Mouse (Mus musculus) inflammation-experienced regulatory T-cells, adult 6 months (primary cell): ENCODE results near the gene Fam180a. TPM values are rescaled to one million over a fixed set of nuclear protein-coding genes. Genes with fewer than 3 reads are reported as not detected.

Experiments used
- ATAC-seq: one replicate; pipeline ENCODE4 v1.8.0; 2017
- polyA plus RNA-seq, 3 experiments: library from polyadenylated mRNA; unstranded; fragments of 100-300 nt; shearing (Covaris generic); gene quantifications; one replicate each; pipeline ENCODE4 v1.2.1; 2017

The Fam180a gene
- polyA plus RNA-seq, 3 experiments from 2014 or later, result not detected

DNA sequence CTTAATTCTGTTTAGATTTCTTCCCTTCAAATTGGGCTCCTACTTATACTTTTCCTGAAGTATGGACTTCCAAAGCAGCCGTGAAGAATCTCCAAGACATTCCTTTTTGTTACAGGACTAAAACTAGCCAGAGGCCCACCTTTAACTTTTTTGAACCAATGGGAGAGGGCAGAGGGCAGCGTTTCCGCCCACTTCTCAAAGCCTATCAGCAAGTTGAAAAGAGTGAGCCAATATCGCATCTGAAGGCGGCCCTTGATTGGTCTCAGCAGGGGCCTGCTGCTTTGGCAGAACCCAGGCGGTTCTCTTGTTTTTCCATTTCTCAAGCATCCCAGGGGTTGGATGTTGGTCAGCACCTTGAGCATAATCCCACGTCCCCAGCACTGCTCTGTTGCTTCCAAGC is 17.9 kb downstream of the Fam180a start, which contains the start of gene Slc13a4:
TSS of gene Slc13a4 (minus strand) at position 95 of the 400 bp plus-strand sequence.
- ATAC-seq, result no peak

DNA sequence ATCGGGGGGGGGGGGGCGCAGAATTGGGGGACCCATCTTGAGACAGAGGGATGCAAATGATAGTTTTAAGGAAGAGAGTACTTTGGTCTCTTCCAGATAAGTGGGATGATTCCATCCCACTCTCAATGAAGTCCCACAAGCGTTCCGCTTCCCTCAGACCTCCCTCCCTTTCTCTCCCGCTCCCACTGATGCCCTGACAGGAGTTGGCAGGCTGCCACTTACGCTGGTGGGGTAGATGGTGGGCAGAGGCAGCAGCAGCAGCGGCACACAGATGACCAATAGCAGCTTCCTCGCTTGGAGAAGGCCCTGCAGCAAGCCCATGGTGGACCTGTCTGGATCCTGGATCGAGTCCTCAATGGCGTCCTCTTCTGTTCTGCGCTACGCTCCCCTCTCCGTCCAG is 18.8 kb downstream of the Fam180a start:
- no peak for ATAC-seq

DNA sequence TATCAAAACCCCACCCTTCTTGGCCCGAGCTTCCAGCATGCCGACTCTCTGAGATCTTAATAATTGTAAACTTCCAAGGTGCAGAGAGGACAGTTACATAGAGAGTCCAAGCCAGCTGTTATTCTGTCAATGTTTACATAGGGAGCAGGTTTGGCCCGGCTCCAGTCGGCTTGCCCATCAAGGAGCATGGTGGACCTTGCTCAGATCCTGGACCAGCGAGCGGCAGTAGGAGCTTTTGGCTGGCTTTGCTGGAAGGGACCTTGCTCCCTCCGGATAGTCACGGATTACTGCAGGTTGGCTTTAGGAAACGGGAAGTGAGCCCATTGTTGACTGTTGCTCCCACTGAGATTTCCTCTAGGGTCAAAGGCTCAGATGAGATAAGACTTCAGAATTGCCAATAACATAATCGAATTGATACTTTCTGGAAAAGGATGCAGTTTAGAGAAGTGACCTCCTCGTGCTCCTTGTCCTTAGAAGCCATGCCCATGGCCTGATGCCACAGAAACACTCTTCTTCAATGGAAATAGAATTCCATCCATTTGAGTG is 22.5 kb downstream of the Fam180a start:
- no peak for ATAC-seq

DNA sequence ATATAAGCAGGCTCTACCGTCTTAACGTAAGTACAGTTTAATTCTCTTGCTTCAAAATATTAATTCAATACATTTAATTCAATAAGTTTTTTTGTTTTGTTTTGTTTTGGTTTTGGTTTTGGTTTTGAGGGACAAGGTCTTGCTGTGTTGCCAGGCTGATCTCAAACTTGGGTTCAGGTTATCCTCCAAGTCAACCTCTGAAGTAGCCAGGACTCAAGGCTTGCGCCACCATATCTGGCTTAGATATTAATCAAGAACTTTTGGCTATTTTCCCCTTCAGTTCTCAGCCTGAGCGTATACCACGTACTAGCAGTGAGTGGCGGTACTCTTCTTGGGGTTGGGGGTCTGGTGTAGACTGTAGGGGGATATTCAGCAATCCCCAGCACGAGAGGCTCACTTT is 23.4 kb downstream of the Fam180a start:
- ATAC-seq, result no peak

DNA sequence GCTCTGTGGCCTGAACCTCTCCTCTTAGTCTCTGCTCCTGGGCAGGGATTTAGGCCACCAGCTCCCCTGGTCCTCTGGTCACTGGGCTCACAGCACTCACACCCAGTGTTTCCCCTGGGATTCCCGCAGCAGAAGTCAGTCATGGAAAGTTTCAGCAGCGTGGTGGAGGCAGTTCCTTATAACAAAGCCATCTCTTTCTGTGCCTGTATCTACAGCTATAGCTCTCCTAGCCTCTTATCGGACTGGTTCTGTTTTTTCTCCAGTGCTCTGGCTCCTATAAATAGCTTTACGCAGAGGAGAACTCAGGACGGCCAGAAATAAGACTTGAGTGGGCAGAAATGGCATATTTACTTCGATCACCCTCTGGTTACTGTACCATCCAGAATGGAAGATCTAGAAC is 27.6 kb downstream of the Fam180a start:
- no peak for ATAC-seq

DNA sequence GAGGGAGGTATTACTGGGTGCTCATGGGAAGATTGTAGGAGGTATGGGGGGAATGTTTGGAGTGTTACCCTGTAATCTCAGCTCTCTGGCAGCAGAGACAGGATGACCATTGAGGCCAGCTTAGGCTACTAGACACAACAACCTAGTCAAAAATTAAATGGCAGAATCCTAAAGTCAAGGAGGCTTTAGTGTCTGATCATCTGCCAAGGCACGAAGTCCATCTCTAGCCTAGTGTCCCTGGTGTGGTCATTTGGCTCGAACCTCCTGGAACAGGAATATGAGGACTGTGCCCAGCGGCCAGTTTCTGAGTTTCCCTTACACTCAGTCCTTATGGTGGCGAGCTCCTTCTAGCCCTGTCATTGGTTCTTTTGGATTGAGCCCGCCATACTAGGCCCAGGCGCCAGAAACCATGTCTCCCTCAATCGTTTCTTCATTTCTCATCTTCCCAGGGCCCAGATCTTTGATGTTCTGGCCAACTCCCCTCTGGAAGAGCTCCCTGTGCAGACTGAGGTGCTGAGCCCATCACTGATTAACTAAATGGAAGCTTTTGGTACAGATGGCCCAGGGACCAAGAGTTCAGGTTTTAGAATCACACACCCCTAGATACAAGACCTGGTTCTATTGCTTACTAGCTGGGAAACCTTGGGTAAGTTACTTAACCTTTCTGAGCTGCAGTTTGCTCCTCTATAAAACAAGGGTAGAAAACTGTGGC is 28.3 kb downstream of the Fam180a start:
- no peak for ATAC-seq

DNA sequence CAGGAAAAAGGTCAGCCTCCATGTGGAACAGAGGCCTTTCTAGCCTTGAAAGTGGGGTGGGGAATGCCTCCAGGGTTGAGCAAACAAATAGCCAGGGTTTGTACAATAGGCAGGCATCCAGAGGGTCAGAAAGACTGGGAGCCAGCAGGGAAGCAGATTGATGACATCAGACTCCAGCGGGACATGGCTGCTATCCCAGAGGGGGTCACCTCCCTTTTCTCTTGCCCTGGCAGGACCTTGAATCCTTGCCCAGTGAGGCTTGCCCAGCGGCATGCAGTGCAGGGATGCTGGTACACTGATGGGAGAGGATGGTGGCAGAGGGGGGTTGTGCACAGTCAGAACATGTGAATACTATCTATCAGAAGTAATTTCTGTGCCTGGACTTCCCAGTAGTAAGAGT is 28.9 kb downstream of the Fam180a start:
- no peak for ATAC-seq

DNA sequence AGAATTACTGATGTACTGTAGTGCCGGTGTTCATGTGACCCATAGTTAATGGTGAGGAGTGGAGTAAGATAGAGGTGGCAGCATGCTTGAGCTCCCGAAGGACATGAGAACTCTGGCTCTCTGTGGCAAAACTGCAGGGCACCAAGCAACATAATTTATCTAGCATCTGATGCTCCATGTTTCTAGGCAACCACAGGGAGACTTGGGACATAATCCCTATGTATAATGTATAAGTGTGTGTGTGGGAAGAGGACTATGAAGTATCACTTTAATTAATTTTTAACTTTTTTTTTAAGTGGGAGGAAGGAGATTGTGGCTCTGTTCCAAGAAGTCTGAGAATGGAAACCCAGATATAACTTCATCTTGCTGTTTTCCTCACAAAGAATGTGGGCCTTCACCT is 31.0 kb downstream of the Fam180a start:
- no peak for ATAC-seq

DNA sequence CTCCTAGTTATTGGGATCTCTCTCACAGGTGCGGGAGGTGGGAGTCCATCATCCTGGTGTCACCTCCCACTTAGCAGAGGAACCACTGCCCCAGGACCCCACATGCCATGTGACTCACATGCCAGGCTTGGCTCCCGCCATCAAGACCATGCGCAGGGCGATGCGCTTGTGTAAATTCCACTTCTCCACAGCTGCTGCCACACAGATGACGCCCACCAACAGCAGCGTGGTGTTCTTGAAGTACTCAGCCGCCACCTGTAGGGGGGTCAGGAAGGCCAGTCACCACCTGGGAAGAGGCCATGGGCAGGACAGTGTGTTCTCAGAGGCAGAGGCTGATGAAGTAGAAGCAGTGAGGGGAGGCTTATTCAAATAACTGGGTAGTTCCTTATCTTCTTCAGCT is 36.3 kb downstream of the Fam180a start:
- no peak for ATAC-seq

DNA sequence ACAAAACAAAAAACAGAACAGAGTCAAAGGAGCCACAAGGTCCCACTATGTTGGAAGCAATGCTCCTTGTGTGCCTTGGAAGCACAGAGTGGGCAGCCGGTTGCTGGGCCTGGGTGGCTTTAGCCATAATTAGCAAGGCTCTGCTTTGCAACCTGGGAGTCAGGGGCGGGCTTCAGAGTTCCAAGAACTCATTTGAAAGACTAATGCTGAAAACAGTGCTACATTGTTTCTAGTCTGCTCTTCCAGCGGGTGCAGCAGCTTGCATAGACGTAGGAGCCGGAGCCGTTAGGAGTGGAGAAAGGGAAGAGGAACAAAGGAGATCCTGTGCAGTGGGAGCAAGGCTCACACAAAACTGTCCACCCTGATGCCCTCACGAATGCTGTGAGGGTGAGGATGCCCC is 37.0 kb downstream of the Fam180a start:
- ATAC-seq, result no peak

DNA sequence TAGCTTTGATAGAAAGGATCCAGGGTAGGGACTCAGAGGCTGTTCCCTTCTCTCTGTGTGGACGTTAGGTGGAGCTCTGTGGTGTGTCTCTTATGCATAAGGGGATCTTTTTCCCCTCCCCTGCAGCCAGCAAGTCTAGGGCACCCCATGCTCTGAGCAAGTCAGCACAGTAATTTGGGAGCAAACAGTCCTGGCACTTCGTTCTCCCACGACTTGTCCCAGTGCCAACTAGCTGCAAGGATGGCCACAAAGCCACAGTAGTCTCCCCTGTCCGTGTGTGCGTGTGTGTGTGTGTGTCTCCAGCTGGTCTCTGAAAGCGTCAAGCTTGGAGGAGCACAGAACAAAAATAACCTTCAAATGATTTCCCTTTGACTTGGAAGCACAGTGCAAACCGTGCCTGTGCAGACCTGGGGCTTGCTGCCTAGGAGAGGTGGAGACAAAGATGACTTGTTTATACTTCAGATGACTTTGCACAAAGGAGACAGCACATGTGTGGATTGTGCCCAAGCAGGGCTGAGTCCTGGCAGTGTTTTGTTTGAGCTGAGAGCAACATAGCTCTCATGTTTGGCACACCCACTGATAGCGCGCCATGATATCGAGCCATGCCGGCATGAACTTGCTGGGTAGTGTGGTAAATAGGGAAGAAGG is 37.7 kb downstream of the Fam180a start:
- ATAC-seq, result no peak

DNA sequence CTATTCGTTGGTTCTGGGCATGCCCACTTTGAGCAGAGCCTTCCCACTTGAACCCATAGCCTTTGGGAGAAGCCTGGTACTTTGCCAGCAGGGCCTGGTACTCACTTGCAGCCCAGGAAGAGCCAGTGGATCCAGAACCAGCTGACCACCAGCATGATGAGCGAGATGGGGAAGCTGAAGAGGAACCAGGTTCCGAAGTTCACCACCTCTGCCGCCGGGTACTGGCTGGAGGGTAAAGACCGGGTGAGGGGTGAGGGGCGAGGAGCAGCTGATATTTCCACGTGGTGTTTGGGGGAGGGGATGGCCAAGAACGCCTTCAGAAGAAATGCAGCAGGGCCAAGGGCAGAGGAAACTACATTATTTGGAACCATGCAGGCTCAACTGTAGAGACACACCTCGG is 46.6 kb downstream of the Fam180a start:
- no peak for ATAC-seq

DNA sequence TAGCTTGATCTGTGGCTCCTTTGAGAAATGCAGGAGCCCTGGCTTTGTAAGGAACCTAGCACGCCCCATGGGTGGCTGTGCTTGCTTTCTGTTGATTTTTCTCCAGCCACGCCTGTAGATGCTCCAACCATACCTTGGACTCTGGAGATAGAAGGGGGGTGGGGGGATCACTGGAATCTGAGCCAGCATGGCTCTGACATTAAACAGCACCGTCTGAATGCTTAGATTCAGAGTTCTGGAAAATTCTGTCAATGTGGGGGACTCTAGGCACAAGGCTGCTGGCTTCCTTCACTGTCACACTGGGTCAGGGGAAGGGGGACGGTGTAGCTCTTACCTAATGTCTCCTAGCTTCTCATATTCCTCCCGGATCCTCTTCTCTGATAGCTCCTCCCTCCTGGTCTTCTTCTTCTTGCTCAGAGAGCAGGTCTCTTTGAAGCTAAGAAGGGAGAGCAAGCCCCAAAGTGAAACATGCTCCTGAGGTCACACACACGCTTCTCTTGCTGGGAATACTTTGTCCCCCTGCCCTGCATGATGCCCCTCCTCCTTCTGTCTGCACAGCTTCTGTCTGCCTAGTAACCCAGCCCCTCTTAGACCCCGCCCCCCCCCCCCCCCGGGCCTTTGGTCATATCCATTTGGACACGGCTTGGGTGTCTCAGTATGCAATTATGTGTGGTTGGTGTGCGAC is 47.9 kb downstream of the Fam180a start:
- ATAC-seq, result no peak

DNA sequence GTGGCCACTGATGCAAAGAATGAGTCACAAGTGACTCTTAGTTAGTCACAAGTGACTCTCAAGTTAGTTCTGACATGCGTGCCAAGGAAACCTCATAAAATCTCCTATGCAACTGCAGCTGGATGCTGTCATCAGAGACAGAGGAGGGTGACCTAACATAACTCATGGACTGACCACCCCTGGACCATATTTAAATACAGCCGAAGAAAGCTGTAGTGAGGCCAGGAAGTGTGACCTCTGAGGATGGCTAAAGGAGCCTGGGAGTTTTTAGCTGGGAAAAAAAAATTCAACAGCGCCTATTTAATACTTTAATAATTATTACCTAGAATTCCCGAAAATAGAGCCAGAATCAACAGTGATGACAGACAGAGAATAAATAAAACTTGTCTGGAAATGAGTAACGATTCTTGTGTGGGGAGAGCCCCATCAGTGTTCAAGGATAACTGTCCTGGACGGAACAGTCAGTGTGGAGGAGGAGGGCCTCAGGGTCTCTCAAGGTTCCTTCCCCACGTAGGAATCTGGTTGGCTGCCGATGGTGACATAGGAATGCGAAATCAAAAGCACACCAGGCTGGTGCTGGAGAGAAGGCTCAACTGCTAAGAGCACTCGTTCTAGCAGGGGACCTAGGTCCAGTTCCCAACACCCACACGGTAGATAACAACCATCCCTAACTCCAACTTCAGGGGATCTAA is 52.4 kb downstream of the Fam180a start:
- no peak for ATAC-seq

DNA sequence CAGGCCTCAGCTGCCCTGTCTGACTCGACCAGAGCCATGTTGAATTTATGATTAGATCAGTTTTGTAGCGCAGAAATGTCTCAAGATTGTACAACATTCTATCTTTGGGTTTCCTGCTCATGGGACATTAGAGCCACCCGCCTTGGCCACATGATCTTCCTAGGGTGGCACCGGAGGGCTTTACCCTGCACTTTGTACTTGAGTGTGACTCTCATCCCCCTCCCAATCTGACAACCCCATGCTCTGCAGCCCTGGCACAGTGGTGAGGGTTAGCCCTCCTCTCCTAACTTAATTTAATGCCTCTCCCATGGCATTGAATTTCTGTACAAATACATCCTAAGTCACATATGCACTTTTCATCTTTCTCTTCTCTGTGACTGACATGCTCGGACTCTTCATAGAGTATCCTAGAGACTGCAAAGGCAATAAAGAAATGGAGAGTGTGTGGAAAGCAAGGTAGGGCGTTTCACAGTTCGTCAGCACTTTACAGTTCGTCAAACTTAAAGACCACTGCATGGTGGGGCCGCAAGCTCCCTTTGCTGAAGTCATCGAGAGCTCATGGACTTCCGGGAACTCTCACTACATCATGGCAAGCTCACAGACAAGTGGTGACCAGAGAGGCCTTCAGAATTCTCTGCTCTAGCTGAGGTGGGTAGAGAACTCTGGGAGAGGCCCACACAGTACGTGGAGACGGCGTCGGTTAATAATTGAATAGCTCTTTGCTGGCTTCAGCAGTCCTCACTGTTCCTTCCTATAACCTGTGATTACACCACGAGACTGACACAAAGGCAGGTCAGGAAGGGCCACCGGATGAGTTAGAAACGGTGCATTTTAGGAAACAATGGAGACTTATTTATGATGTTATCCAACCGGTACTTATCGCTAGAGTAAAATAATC is 53.8 kb downstream of the Fam180a start:
- ATAC-seq, result no peak

DNA sequence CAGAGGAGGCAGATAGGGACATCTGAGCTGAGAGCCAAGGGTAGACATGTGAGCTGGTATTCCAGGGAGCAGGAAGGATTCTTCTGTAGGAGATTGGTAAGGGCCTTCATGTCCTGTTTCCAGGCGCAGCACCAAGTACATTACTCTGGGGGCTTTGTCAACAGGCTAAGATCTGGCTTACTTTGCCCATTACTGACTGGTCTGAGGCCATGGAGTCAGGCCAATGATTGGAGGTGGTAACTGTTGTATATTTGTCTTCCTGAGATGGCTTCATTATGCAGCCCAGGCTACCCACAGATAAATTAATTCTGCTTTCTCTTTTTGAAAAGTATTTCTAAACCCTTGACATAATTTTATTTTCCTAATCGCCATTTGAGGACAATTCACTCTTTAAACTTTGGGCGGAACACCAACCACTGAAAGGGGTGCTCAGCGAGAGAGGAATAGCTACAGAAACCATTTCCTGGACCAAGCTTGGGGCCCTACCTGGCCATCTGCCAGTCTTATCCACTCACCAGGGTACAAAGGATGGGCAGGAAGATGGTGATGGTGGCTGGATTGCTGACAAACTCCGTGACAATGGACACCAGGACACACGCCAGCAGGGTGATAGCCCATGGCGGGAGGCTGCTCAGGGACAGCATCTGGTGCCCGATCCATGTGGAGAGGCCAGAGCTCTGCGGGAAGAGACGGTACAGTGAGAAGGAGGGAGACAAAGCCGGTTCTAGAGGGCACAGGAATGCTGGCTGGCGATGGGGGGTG is 54.7 kb downstream of the Fam180a start:
- no peak for ATAC-seq

DNA sequence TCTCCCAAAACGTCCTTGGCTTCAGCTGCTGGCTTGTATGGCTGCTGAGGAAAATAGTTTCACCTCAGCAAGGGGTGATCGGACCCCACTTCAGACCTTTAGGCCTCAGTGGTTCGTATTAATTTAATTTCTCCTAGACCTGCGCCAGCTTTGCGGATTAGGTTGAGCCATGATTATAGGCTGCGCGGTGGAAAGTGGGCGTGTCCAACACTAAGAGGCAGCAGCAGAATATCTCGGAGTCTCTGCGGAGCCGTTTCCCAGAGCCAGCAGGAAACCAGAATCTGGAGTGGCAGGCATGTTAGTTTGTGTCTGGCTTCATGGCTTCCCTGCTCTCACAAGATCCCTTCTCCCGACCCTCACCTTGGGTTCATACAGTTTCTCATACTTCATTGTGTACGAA is 56.3 kb downstream of the Fam180a start:
- ATAC-seq, result no peak

DNA sequence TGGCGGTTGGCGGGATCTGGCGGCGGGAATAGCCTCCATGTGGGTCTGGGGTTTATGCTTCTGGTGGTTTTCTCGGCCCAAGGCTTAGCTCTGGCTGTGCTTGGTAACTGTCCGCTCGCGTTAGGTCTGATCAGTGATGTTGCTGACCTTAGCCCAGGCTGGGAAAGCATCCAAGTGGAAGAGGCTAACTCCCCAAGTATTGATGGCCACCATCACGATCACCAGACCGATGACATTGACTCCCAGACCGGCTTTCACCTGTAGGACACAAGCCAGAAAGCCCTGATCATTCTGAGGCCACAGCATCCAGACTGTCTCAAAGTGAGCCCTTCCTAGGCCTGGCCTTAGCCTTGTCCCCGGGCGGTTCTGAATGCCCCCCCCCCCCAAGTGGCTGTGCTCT is 57.2 kb downstream of the Fam180a start:
- ATAC-seq, result no peak

DNA sequence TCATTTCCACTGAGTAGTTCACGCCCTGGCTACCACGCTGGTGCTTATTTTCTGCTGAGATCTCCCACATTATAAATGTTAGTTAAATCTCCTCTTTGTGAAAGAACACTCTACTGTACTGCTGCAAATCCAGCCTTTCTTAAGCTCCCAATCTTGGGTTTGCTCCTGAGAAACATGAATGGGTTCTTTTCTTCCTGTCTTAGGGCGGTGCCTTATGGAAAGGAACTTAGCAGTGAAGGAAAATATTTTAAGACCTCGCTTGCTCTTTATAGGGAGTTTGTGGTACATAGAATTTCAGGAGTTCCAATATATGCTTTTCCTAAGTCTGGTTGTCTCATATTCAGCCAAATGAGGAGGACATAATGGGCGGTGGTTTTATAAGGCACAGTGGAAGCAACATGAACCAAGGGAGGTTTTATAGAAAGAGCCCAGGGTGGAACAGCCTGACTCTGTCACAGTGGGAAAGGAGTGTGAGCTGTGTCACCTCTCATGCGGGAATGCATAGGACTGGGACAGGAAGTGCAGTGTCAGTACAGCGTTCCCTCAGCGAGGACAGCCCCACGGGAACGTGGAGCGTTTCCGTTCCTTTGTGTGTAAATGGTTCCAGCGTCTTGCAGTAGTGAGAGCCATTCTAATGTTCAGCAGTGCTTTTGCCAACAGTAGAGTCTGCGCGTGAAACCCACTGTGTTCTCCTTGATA is 60.2 kb downstream of the Fam180a start:
- ATAC-seq, result no peak
